Mouse (Mus musculus) MN1 (cell line): Measurements from ENCODE around the gene C2cd4d.
A peak's percentile ranks its signal among the peaks of the same experiment; 100 is the strongest.

Source experiments
- DNase-seq: peaks from one replicate; pipeline ENCODE4 v3.0.0-alpha.2; 2016; ENCODE audit warnings: low spot score

The C2cd4d gene

DNA sequence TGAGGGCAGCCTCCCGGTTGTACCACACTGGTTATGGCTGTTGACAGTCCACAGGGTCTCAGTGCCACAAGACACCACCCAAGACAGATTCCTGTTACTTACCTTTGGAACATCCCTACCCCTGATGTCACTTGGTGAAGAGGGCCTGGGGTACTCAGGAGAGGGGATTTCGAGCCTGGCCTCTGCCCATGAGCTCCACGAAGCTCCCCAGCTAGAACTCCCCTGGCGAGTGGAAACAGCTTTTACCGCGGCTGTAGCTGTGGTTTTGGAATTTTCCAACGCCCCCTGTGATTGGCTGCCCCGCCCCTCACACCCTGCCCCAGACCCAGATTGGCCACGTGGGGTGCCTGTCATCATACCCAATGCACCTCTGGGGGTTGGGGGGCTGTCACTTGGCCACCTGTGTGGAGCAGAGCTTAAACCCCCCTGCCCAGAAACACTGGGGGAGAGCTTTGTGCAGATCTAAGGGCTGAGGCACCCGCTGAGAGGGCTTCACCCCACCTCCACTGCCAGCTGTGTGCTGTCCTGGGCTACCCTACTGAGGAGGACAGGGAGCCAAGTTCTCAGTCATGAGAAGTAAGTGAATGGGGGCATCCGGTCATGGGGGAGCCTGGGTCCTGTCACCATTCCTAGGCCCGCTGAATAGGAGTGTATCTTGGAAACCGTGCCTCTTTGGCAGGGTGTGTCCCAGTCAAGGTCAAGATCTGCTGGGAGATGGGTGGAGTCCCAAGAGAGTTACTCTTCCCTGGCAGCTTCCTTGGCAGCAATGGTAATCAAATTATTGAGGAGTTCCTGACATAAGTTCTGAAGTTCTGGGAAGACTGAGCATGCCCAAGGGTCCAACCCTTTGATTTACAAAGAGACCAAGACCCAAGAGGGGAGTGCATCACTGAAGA lies 15.0 kb downstream of the C2cd4d start:
- peak; percentile 51 for DNase-seq

DNA sequence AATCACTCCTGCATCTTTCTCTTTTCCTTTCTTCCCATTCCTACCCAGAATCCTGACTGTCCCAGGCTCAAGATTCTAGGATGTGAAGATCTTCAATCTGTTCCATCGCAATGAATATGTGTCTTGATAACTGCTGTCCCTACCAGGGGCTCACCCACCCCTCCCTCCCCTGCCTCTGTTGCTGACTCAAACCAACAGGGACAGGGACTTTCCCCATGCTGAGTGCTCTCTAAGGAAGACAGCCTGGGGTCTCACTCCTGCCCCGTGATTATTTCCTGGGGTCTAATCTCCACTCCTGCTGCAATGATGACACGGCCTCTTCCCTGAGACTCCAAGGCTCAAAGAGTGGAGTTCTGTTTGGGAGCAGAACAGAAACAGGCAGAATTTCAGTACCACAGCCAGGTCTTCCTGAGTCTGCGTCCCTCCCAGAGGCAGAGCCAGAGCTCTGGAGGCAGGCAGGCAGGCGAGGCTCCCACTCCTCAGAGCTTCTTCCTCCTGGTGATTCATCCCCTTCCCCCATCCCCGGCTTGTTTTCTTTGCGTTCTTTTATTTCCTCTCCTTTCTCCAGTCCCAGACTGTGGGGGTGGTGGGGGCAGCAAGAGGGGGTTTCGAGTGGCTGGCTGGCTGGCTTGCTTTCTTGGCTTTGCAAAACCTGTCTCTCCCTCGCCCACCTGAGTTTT lies 17.7 kb downstream of the C2cd4d start:
- peak; percentile 40 for DNase-seq

DNA sequence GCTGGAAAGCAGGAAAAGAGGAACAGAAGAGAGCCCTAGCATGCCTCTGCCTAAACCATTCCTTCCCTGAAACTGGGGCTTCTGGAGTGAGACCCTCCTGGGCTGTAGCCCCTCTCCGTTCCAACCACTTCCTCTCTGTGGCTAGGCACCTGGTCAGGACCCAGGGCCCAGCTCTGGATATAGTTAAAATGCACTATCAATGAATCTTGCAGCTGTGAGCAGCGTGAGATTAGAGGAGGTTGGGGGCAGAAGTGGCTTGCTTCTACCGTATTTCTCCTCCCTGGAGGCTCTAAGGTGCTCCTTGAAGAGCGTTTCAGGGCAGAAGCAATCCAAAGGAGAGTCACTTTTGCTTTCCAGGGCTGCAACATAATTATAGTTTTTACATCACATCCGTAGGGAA lies 20.1 kb downstream of the C2cd4d start:
- DNase-seq: no peak

DNA sequence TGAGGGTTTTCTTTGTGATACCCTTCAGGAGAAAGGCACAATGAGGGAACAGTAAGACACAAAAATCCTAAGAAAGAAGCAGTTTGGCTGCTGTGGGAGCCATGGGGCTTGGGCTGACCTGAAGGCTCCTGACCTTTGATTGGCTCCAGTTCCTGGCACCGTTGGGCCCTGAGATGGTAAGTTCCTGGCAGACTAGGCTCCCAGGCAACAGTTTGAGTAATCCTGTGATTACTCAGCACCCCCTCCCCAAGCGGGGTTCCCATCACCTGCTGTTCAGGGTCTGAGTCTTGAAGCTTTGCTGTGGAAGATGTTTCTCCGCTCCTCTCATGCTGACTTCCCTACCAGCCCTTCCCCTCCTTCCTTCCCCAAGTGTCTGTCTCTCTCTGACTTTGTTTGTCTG lies 21.2 kb downstream of the C2cd4d start:
- DNase-seq: no peak

DNA sequence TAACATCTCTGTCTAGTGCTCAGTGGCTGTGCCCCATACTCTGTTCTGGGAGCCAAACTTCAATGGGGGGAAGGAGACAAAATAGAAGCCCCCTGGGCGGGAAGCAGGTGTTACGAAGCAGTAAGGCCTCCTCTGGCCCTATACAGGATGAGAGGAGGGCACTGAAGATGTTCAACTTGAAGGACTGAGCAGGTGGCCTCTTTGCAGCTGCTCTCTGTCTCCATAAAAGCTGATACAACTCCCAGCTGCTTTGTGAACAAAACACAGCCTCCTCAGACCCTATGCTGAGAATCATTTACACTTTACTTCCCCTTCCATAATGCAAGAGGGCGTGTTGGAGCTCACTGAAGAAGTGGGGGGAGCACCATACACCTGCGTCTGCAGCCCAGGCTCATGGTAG lies 24.4 kb downstream of the C2cd4d start:
- DNase-seq: no peak

DNA sequence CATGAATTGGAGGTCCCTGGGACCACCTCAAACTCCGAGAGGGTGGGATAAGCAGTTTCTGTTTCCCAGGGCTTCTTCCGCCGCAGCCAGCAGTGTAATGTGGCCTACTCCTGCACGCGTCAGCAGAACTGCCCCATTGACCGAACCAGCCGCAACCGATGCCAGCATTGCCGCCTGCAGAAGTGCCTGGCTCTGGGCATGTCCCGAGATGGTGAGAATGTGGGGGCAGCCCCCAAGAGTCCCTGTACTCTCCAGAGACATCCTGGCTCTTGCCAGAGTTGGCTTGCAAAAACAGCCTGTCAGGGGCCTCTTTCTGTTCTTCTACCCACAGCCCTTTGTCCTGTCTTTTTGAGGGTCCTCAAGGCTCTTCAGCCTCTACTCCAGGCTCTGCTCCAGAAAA lies 25.2 kb downstream of the C2cd4d start:
- no peak for DNase-seq

DNA sequence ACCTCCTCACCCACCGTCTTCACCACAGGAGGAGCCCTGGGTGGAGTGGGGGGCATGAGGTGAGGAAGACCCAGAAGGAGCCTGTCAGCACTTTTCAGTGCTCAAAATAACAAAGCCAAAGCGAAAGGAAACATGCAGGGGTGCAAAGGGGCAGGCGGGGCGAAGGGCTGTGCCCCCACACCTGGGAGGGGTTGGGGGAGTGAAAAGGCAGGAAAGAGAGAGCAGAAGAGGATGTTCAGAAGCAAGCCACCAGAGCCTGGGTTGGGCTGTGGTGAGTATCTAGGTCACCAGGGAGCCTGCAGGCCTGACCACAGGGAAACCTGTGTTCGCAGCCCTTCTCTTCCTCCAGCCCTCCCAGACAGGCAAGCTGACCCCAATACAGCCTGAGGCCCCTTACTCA lies 25.8 kb downstream of the C2cd4d start:
- no peak for DNase-seq

DNA sequence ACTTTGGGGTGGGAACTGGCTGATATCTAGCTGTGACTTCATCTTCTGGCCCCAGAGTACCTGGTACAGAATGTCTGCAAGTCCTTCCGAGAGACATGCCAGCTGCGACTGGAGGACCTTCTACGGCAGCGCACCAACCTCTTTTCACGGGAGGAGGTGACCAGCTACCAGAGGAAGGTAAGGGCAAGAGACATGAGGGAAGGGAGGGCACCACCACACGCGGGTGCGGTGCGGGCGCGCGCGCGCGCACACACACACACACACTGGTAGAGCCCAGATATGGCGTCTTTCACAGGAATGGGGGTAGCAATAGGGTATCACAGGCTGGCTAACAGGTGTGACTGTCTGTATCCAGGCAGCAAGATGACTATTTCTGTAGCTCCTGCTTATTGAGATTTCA lies 27.2 kb downstream of the C2cd4d start:
- no peak for DNase-seq

DNA sequence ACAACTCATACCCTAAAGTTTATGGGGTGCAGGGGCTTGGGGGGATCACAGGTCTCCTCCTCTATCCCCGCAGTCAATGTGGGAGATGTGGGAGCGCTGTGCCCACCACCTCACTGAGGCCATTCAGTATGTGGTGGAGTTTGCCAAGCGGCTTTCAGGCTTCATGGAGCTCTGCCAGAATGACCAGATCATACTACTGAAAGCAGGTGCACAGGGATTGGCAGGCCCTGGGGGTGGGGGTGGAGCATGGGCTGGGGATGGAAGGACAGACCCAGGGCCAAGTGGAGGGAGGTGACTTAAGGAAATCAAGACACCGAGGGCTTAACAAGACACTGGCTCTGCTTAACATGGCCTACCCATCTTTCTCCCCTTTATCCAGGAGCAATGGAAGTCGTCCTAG lies 28.8 kb downstream of the C2cd4d start:
- no peak for DNase-seq

DNA sequence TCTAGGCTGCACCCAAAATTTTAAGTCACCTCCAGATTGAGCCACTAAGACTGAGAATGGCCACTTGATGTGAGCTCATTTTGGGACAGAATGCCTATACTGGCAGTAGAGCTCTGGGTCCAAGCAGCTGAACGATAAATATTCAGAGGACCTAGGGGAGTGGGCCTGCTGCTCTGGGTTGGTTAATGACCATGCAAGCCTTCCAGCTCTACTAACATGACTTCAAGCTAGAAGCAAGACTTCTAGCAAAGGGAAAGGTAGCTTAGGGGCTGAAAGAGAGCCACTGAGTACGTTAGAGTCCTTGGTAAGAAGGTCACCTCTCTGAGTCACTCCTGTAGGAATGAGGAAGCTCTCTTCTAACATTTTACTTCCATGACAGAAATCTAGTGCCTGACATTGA lies 29.9 kb downstream of the C2cd4d start:
- no peak for DNase-seq

DNA sequence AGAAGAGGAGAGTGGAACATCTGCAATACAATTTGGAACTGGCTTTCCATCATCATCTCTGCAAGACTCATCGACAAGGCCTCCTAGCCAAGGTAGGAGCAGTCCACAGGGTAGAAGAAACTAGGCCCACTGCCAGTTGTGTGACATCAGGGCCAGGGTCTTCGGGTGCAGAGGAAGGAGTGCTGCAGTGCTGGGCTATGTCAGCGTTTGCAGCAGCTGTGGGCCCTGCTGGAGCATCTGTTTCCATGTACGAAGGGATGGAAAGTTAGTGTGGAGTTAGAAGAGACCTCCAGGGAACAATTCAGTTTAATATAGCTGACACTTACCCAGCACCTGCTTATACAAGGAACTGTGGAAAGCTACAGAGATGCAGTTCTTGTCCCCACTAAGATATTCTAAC lies 30.8 kb downstream of the C2cd4d start:
- no peak for DNase-seq

DNA sequence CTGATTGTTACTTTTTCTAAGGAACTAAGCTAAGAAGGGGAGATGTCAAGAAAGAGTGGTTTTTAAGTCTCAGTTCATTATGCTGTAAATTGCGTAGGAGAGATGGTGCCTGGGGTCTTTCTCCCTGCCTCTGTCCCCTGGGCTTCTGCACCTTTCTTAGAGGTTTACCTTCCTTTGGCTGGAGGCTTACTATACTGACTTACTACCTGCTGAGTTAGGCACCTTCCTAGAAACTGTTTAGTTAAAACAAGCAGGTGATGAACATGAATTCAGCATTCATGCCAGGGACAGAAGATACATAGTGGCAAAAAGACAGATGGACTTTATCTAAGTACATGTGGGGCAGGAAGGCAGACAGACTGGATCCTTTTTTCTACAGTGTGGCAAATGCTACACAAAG lies 34.1 kb downstream of the C2cd4d start:
- DNase-seq: no peak

DNA sequence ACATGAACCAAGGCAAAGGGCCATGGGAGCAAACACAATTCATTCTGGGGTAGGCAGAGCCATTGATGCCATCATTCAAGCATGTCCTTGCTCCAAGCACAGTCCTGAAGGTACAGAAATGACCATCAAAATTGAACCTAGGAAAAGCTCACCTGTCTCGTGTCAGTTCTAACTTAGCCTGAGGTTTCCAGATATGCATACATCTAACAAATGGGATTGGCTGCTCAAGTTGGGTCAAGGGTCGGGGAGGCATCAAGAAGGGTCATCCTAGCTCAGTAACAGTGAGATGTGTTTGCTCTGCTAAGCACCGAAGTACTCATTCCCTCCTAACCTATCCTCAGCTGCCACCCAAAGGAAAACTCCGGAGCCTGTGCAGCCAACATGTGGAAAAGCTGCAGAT lies 34.6 kb downstream of the C2cd4d start:
- DNase-seq: no peak

DNA sequence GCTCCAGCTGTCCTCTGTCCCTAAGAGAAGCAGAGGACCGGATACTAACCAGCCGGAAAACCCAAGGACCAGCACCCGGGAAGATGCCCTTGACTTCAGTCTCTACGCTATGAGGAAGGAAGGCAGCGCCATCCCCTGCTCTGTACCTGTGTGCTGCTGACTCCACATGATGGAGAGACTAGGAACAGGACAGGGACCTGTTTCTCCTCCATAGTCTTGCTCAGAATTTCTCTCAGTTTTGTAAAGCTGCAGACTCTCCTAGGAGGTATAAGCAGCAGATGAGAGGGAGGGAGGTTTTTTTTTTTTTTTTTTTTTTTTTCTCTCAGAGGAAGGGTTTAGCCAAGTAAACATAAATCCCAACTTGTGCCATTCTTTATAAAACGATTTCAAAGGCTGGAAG lies 36.0 kb downstream of the C2cd4d start, which contains the start of gene Lingo4:
Gene Lingo4, plus strand, starts transcription at position 301 of the 400 bp plus-strand sequence.
- no peak for DNase-seq

DNA sequence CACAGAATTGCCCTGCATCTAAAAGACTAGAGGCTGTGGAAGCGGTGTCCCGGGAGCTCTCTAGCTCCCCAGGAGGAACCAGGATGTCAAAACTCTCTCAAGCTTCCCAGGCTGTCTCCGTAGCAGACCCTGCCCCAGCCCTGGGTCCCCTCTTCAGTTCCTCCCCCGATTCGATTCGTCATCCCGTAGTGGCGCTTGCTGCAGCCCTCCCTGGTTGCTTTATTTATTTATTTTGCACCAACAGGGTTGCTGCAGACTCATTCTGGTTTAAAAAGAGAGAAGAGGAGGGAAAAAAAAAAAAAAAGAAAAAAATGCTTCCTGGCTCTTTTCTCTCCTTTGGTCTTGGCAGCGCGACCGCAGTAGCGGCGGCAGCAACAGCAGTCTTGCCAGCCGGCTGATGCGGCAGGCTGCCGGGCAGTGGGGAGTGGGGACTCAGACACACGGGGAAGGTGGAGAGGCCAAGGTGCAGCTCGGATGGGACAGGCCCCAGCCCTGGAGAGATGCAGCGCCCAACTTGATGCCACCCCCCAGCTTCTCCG lies 36.8 kb downstream of the C2cd4d start:
- DNase-seq: peak; percentile 33

DNA sequence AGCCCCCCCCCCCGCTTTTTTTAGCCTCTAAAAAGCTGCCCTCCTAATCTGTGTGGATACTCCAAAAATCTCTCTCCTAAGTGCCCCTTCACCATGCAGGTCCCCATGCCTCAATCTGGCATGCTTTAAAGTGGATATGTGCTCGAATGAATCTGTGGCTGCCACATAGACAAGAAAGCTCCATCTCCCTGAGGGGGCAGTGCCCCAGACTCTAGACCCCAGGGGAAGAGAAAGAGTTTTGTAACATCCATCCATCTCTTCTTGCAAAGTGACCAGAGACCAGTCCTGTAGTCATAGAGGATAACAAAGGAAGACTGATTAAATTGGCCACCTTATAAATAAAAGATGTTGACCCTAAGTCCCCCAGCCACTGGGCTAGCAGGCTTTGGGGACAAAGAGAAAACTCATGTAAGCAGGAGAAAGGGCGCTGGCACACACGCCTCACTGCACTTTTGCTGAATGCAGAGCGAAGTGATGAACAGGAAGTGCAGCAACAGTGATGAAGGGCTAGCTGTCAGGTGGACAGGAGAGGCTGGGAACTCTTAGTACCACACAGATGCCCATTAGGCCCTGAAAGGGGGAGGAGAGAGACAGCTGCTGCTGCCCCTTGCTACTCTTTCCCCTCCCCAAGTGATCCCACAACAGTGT lies 37.5 kb downstream of the C2cd4d start:
- no peak for DNase-seq

DNA sequence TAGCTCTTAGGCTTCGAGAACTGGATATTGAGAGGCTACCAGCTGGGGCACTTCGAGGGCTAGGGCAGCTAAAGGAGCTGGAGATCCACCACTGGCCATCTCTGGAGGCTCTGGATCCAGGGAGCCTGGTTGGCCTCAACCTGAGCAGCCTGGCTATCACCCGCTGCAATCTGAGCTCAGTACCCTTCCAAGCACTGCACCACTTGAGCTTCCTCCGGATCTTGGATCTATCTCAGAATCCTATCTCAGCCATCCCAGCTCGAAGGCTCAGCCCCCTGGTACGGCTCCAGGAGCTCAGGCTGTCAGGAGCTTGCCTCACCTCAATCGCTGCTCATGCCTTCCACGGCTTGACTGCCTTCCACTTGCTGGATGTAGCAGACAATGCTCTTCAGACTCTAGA lies 40.2 kb downstream of the C2cd4d start:
- no peak for DNase-seq

DNA sequence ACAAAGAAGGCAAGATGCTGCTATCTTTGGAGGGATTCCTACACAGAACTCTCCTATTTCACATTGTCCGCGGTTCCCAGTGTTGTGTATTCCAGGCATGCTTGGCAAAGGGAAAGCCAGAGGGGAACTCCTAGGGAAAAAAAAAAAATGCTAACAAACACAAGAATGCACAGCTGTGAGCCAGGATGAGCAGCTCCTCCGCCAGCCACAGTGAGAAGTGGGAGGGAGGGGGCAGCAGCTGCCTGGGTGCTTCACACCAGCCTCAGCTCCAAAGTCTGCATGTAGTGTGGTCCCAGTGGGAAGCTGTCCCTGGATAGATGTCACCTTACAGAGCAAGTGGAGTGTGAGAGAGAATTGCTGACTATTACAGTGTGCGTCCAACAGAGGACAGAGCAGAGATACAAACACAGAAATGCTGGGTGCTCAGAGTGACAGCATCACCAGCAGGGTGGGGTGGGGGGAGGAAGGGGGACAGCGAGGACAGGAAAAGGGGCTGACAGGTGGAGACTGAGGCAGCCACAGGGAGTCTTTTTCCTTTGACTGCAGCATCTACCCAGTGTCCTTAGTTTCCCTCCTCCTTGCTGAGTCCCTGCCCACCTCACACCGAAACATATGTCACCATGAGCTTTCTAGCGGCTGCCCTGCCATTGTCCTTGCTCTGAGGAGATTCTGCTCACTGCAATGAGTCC lies 42.3 kb downstream of the C2cd4d start:
- no peak for DNase-seq

DNA sequence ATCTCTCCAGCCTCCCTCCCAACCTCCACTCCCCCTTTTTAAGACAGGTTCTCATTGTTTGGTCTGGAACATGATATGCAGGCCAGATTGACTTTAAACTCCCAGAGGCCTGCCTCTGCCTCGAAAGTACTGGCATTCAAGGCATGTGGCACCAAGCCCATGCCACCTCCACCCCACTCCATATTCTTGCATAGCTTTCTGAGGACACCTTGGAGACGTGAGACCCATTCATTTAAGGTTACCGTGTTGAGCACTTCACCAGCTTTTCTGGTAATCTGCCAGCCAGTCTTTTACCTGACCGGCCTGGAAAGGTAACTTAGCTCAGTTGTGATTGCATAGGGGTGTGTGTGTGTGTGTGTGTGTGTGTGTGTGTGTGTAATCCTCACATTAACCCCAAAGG lies 43.3 kb downstream of the C2cd4d start:
- no peak for DNase-seq

DNA sequence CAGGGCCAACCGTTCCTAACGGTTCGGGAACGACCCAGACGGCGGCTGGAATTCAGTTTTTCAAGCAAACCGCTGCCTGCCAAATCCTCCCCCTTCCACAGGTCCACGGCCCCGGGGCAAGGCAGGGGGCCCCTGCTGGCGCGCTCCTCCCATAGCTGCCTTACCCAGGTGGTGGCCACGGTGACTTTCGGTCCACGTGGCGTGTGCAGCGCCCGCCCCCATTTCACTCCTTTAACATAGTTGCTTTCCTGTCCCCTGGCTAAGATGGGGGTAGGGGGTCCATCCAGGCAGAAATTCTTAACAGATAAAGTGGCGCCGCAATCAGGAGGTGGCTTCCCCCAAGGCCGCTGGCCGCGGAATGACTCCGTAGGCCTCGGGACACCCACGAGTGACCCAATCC lies 50.3 kb downstream of the C2cd4d start:
- peak; percentile 70 for DNase-seq

DNA sequence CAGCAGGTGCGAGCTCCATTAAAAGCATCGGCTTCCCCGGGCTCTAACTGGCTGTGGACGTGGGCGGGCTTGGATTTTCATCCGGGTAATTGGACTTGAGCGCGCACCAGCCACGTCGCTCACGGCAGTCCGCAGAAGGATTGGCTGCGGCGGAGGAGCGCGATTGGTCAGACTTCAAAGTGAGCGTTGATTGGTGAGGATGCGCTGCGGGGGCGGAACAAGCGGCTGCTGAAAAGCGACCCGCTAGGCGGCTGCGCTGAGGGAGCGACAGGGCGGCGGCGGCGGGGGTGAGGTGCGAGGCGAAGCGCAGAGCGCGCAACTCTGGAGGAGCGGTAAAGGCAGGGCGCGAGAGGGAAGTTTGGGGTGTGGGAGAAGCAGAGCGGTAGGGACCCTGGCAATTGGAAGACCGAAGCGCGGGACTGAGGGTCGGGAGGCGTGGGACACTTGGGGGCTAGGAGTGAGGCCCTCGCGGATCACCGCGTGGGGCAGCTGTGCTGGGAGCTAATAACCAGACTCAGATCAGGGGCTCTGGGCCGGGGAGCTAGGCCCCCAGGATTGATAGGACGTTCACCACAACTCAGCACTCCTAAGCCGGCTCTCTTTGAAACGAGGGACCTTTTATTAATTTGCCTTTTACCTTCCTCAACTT lies 50.9 kb downstream of the C2cd4d start, which contains the start of gene Tdrkh:
Gene Tdrkh, plus strand, starts transcription at position 243 of the 649 bp plus-strand sequence.
- peak; percentile 99 for DNase-seq
